Mouse (Mus musculus) heart, postnatal 0 days (tissue): ENCODE data around the gene Magi2. TPM values are rescaled to one million over a fixed set of nuclear protein-coding genes. Genes with fewer than 3 reads are reported as not detected.

ENCODE experiments used
- ATAC-seq: fragments of 200-750 bp; cut with Nextera tagmentation; 2 replicates; pipeline ENCODE4 v1.8.0; 2017; ENCODE audit warnings: low read depth, moderate number of reproducible peaks, moderate library complexity; ENCODE audit not compliant: insufficient read depth
- DNase-seq: peaks from one replicate; pipeline ENCODE4 v3.0.0-alpha.2; 2016; ENCODE audit warnings: low spot score
- H3K27ac ChIP-seq: fragments of 300-500 bp; sonication (generic); 2 replicates; pipeline ENCODE4 v1.5.1; 2014; ENCODE audit warnings: low read depth, mild to moderate bottlenecking
- H3K27me3 ChIP-seq: fragments of 300-500 bp; sonication (generic); 2 replicates; pipeline ENCODE4 v1.6.1; 2014; ENCODE audit warnings: low read length, mixed read lengths; ENCODE audit not compliant: control insufficient read depth, insufficient read depth
- H3K36me3 ChIP-seq: fragments of 300-500 bp; sonication (generic); replicated peaks from 2 replicates; pipeline ENCODE4 v1.6.1; 2014; ENCODE audit warnings: low read length, mixed read lengths; ENCODE audit not compliant: control insufficient read depth, insufficient read depth
- H3K4me1 ChIP-seq: fragments of 300-500 bp; sonication (generic); 2 replicates; pipeline ENCODE4 v1.6.1; 2014; ENCODE audit warnings: antibody characterized with exemption; ENCODE audit not compliant: control insufficient read depth, insufficient read depth
- H3K4me2 ChIP-seq: fragments of 300-500 bp; sonication (generic); 2 replicates; pipeline ENCODE4 v1.6.1; 2014; ENCODE audit warnings: low read depth, mild to moderate bottlenecking, low read length, moderate library complexity
- H3K4me3 ChIP-seq: fragments of 300-500 bp; sonication (generic); 2 replicates; pipeline ENCODE4 v1.5.1; 2014; ENCODE audit warnings: low read depth, low read length
- H3K9ac ChIP-seq: fragments of 300-500 bp; sonication (generic); replicated peaks from 2 replicates; pipeline ENCODE4 v1.6.1; 2014; ENCODE audit warnings: low read depth, low read length, mixed read lengths
- H3K9me3 ChIP-seq: fragments of 300-500 bp; sonication (generic); replicated peaks from 2 replicates; pipeline ENCODE4 v1.6.1; 2016; ENCODE audit warnings: low read length; ENCODE audit not compliant: control insufficient read depth
- CTCF ChIP-seq: IDR thresholded peaks from 2 replicates; pipeline ENCODE4 v1.5.1; 2016; ENCODE audit warnings: antibody characterized with exemption, control low read depth, low read depth
- EP300 ChIP-seq: IDR thresholded peaks from 2 replicates; pipeline ENCODE4 v1.6.1; 2016; ENCODE audit warnings: antibody characterized with exemption, low read depth
- WGBS: fragments of 180-500 bp; shearing (Covaris S2); extraction: QIAGEN DNeasy Blood & Tissue Kit; methylation state at CpG from one replicate; pipeline ENCODE4 v1.1.7; 2014; 5-methylcytosine and 5-hydroxymethylcytosine counted together
- polyA plus RNA-seq: library from polyadenylated mRNA; unstranded; fragments of >200 nt; fragmentation: Nextera tagmentation; extraction: Ambion mirVana; gene quantifications from 2 replicates; pipeline ENCODE4 v1.2.1, GENCODE M21; 2015
- total RNA-seq: library from RNA; depleted of rRNA; stranded (reverse); fragments of >200 nt; gene quantifications from 2 replicates; pipeline ENCODE4 v1.2.3, GENCODE M21; 2014; ENCODE audit warnings: low replicate concordance

The Magi2 gene
- total and polyA plus RNA-seq, 2 experiments from 2014 or later = 1.7 to 9.5 TPM

GRCm38 (mm10) chr5:20646947-20647346 is 1420.1 kb downstream of the Magi2 start:
- DNase-seq (no peak), ATAC-seq (no peak)
- Histone ChIP-seq H3K4me1 (no peaks in the 10 kb centered on the region), H3K27ac (no peak overlapping the region), H3K9me3 (no peaks in the 10 kb centered on the region), H3K27me3 (no peaks in the 10 kb centered on the region), H3K4me3 (no peak overlapping the region), H3K36me3 (no peaks in the 10 kb centered on the region), H3K4me2 (no peak overlapping the region), H3K9ac (no peak overlapping the region)
- TF ChIP-seq EP300 (no peak), CTCF (no peak)
- 79% methylated on average over 3 of the region's 3 CpGs for WGBS

GRCm38 (mm10) chr5:20653425-20654185 is 1426.8 kb downstream of the Magi2 start:
- 65% methylated on average over 11 of the region's 11 CpGs for WGBS
- Histone ChIP-seq H3K4me3 (no peak overlapping the region), H3K27me3 (no peaks in the 10 kb centered on the region), H3K4me2 (no peak overlapping the region), H3K9me3 (no peaks in the 10 kb centered on the region), H3K27ac (no peak overlapping the region), H3K9ac (no peak overlapping the region), H3K36me3 (no peaks in the 10 kb centered on the region), H3K4me1 (no peaks in the 10 kb centered on the region; the same call in 1 of the 2 replicates)
- 0 out of 2 replicates have a peak, but pooled peaks have one; percentile 6 for TF ChIP-seq CTCF
- no peak for TF ChIP-seq EP300
- ATAC-seq (no peak), DNase-seq (no peak)

GRCm38 (mm10) chr5:20654766-20655472 is 1428.1 kb downstream of the Magi2 start:
- Histone ChIP-seq H3K4me3 (no peak overlapping the region), H3K36me3 (no peaks in the 10 kb centered on the region), H3K4me1 (no peaks in the 10 kb centered on the region; the same call in 1 of the 2 replicates), H3K9ac (no peak overlapping the region), H3K27ac (no peak overlapping the region), H3K4me2 (no peak overlapping the region), H3K27me3 (no peaks in the 10 kb centered on the region), H3K9me3 (no peaks in the 10 kb centered on the region)
- no peak for TF ChIP-seq EP300
- TF ChIP-seq CTCF = no peak
- DNase-seq = no peak
- WGBS = 27% methylated on average over 10 of the region's 10 CpGs
- ATAC-seq = no peak

GRCm38 (mm10) chr5:20657056-20657455 is 1430.2 kb downstream of the Magi2 start:
- no peak for TF ChIP-seq CTCF
- no peak for TF ChIP-seq EP300
- no peaks in the 10 kb centered on the region; the same call in 1 of the 2 replicates for H3K4me1 ChIP-seq
- H3K36me3 ChIP-seq = no peaks in the 10 kb centered on the region
- no peak overlapping the region for H3K4me2 ChIP-seq
- H3K9me3 ChIP-seq = no peaks in the 10 kb centered on the region
- H3K4me3 ChIP-seq = no peak overlapping the region
- DNase-seq (no peak), ATAC-seq (no peak)
- WGBS = 82% methylated on average over 5 of the region's 5 CpGs
- H3K27me3 ChIP-seq = no peaks in the 10 kb centered on the region
- no peak overlapping the region for H3K9ac ChIP-seq
- H3K27ac ChIP-seq = no peak overlapping the region

- Histone ChIP-seq H3K9me3 (no peaks in the 10 kb centered on the region), H3K27me3 (no peaks in the 10 kb centered on the region), H3K4me2 (no peak overlapping the region), H3K4me3 (no peak overlapping the region), H3K27ac (no peak overlapping the region), H3K4me1 (no peaks in the 10 kb centered on the region), H3K36me3 (no peaks in the 10 kb centered on the region), H3K9ac (no peak overlapping the region)
- TF ChIP-seq EP300 (no peak), CTCF (no peak)
- DNase-seq = no peak
- ATAC-seq = no peak
- WGBS = 90% methylated on average over 8 of the region's 8 CpGs
These were observed 1440.8 kb downstream of the Magi2 start for GRCm38 (mm10) chr5:20667601-20668000.
